Mouse (Mus musculus) G1E (cell line): ENCODE measurements around the gene Plekha7.

Source experiments
- CTCF ChIP-seq: IDR thresholded peaks from 2 replicates; pipeline ENCODE4 v1.5.1; 2012; ENCODE audit warnings: low read depth, low read length, inconsistent platforms, mixed read lengths
- GATA1 ChIP-seq: IDR thresholded peaks from 2 replicates; pipeline ENCODE4 v1.6.1; 2012; ENCODE audit warnings: borderline replicate concordance, low read length, inconsistent platforms, mixed read lengths
- GATA2 ChIP-seq: IDR thresholded peaks from 2 replicates; pipeline ENCODE4 v1.6.1; 2012; ENCODE audit warnings: low read depth, low read length, inconsistent platforms, borderline replicate concordance
- POLR2AphosphoS5 ChIP-seq: IDR thresholded peaks from 2 replicates; pipeline ENCODE4 v1.6.1; 2012; ENCODE audit warnings: low read depth, low read length, inconsistent platforms; ENCODE audit not compliant: insufficient replicate concordance
- TAL1 ChIP-seq: conservative IDR thresholded peaks from 2 replicates; pipeline ENCODE4 v1.6.1; 2012; ENCODE audit warnings: low read depth, low read length, inconsistent platforms, mixed read lengths

GRCm38 (mm10) chr7:116222288-116223009 is 85.7 kb downstream of the Plekha7 start:
- TF ChIP-seq CTCF (no peak), POLR2AphosphoS5 (no peak), GATA1 (no peak), TAL1 (no peak), GATA2 (no peak)
